Mouse (Mus musculus) stomach, postnatal 0 days (tissue): Measurements from ENCODE around the gene Fads2.

ENCODE experiments used
- CTCF ChIP-seq: IDR thresholded peaks from 2 replicates; pipeline ENCODE4 v1.5.1; 2016; ENCODE audit warnings: antibody characterized with exemption, low read depth, mild to moderate bottlenecking, moderate library complexity
- EP300 ChIP-seq: optimal IDR thresholded peaks from 2 replicates; pipeline ENCODE3; 2016; ENCODE audit warnings: antibody characterized with exemption

- TF ChIP-seq CTCF (no peak), EP300 (no peak)
These were observed 71.8 kb downstream of the Fads2 start for GRCm38 (mm10) chr19:10029746-10030145.
